Mouse (Mus musculus) CH12F3 (cell line): Measurements from ENCODE around the gene Tmem147.
"Not testable (repeated sequence)": the region's sequence is repeated elsewhere in the genome, so short reads cannot be mapped to it uniquely, and the experiment has no call there.

ENCODE experiments used
- in situ Hi-C: fragments of 300-500 bp; cut with MboI; formaldehyde crosslinking; loops from 2 replicates; pipeline ENCODE4 v1.14.3; 2020; ENCODE audit warnings: low sequenced_read_pairs

Tmem147 gene

DNA sequence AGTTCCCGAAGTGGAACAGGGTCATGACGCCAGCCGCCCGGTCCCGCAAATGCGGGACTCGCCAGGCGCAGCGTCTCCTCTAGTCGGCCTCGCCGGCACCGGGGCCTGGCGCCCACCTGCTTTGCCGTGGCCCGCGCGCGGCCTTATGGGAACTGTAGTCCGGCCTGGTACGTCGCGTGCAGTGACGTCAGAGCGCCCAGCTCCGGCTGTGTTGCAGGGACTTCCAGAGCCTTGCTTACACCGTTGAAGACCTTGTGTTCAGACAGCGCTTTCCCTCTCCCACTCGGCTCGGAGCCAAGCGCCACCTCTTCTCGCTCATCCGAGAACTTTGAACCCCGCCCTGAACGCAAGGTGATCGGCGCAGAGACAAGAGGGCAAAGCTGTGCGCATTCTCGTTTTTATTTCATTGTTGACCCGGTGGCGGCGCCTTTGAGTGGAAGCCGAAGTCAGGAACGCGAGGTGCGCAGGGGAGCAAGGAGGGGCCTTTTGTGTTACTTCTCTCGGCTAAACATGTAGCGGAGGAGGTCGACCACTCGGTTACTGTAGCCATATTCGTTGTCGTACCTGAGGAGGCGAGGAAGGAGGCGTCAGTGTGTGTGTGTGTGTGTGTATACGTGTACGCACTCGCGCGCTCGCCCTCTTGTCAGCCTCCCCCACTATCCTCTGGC lies at the start of gene Tmem147:
Gene Tmem147 (minus strand): TSS at position 145 of the 668 bp plus-strand sequence.
- in situ Hi-C loops = no loop called here

DNA sequence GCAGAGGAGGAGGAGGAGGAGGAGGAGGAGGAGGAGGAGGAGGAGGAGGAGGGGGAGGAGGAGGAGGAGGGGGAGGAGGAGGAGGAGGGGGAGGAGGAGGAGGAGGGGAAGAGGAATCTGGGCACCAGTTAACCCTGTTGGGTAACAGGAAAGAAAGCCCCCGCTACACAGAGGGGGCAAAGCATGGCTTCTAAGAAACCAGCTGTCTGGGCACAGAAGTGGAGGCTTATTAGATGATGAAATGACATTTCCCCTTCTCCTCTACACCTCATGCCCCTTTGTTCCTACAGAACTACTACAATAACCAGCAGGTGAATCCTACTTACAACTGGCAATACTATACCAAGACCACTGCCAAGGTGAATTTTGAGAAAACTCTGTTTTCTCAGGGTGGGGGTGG lies 48.6 kb upstream of the Tmem147 start:
- in situ Hi-C loops = no loop called here

DNA sequence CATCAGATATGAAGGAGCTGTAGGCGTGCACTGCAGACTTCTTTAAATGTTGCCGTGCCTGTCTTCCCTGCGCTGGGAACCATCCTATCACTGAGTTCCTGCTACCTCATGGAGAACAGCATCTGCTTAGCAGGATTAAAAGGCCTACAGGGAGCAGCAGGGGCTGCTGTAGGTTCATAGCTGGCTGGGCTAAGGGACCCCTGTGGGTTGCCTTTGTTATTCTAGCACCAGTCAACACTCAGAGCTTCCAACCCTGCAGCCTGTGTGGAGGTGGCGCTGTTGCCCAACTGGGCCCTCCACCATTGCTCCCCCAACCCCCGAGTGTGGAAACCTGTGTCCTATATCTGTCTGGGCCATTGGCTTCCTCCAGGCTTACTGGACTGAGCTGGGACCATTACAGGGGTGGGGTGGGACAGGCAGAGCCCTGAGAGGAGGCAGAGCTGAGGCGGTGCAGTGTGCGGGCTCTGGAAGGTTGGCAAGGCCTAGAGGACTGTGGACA lies 47.8 kb upstream of the Tmem147 start:
- in situ Hi-C loops = no loop called here

DNA sequence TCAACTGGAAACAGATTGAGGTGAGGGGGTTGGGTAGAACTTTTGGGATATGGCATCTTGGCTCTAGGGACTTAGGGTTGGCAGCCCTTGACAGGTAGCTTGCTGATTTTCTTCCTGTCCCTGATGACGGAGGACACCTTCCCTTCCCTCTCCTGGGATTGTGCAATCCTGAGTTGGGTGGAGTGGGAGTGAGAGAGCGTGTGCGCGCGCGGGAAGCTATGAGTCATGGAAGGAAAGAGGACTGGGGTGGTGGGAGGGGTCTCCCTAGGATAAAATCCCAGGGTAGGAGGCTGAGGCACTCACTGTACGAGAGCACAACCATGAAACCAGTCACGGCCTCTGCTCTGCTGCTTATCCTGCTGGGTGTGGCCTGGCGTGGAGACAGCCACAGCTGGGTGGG lies 46.8 kb upstream of the Tmem147 start:
- in situ Hi-C loops = no loop called here

DNA sequence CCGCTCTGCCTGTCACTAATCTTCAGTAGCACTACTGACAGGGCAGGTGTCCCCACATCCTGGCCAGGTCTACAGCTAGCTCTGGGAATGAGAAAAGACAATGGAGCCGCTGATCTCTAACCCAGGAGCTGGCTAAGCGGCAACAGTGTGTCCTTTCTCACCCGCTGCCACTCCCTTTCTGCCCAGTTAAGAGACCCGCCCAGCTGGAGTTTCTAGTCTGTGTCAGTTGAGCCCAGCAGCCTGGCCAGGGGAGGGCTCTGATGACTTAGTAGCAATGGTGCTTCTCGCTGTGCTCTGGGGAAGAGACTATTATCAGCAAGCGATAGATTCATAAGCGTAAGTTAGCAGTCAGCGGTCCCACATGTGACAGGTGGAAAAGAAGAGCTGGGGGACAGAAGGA lies 39.9 kb upstream of the Tmem147 start:
- in situ Hi-C loops = no loop called here

DNA sequence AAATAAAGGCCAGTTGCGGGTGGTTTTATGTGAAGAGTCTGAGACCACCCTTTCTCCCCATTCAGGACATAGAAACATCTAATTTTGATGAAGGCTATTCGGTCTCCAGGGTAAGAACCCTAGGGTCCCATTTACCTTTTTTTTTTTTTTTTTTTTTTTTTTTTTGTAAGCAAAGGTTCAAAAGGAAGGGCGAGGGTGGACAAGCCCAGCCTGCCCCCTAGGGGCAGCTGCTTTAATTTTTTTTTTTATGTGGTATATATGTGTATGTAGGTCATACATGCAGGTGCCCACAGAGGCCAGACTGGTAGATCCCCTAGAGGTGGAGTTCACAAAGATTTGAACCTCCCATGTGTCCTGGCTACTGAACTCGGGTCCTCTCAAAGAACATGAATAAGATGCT lies 37.1 kb upstream of the Tmem147 start:
- in situ Hi-C loops = no loop called here

DNA sequence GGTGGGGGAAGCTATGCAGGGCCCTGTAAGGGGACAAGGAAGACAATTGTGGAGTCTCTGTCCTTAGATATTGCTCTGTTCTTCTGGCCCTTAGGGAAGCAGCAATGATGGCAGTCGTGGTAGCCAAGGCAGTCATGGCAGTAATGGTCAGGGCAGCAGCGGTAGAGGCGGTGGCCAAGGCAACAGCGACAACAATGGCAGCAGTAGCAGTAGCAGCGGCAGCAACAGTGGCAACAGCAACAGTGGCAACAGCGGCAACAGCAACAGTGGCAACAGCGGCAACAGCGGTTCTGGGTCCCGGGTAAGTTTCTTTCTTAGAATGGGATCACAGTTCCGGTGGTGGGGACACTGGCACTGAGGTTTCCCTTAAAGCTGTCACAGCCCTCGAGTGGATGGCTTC lies 35.8 kb upstream of the Tmem147 start:
- in situ Hi-C loops = no loop called here

DNA sequence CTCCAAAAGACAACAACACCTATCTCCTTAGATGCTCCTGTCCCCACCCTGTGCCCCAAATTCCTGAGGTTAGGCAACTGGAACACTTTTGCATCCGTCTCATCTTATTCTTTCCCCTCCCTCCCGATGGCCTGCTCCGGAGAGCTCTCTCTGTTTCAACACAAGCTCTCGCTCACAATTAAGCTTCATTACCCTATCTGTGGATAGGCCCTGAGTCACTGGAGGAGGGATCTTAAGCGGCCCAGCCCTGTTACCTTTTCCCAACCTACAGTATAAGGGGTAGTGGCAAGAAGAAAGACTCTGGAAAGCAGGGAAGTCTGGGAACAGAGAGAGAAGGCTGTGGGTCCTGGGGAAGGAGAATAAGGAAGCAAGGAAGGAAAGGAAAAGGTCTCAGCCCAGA lies 34.1 kb upstream of the Tmem147 start, which contains the start of gene Dmkn:
Gene Dmkn (plus strand): TSS at position 301 of the 400 bp plus-strand sequence.
- in situ Hi-C loops = no loop called here

DNA sequence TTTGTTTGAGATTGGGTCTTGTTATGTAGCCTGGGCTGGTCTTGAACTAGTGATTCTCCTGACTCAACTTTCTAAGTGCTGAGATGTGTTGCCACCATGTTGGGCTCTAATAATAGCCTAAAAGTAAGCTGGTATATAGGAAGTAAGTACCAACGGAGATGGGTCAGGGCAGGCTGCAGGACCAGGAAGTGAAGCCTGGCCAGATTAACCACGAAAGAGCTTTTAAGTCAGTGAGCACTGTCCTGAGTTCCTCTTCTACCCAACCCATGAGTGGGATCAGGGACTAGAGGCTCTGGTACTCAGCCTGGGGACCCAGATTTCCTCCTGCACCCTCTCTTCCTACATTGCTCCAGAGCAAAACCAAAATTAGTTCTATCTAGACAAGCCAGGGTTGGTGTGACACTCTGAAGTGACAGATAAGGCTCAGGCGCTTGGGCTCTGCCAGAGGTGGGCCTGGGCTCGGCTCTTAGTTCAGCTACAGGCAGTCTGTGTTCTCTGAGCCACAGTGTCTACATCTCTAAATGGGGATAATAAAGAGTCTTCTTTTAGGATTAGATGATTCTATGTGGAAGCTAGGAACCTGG lies 32.5 kb upstream of the Tmem147 start:
- in situ Hi-C loops = no loop called here

DNA sequence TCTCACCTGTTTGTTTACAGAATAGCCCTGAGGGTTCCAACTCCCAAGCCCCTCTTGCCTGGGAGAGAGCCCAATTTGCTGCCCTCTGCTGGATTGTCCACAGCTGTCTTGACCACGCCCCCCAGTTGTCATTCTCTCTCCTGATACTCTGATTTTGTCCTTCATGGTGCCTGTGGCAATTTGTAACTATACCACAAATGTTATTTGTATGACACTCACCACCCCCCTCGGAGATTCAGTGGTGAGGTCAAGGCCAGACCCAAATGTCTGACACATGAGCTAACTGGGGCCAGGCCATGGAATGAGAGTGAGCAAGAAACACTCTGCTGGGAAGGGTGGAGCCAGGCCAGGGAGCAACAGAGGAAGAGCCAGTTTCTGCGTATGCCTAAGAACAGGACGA lies 29.5 kb upstream of the Tmem147 start:
- in situ Hi-C loops = no loop called here

DNA sequence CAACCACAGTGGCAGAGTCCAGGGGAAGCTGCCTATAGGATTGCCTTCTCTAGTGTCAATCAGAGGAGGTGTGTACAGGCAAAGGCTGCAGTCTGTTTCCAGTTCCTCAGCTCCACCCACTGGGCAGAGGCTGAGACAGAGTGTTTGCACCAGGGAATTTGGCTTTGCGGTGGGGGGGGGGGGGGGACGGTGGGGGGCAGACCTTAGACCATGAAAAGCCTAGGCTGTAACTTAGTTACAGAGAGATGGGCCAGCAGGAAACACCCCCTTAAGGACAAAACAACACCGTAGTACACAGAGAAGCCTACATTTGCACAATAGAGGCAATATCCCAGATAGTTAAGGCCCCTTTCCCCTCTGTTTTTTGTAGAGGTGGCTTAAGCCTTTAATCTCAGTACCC lies 27.7 kb upstream of the Tmem147 start:
- in situ Hi-C loops = no loop called here

DNA sequence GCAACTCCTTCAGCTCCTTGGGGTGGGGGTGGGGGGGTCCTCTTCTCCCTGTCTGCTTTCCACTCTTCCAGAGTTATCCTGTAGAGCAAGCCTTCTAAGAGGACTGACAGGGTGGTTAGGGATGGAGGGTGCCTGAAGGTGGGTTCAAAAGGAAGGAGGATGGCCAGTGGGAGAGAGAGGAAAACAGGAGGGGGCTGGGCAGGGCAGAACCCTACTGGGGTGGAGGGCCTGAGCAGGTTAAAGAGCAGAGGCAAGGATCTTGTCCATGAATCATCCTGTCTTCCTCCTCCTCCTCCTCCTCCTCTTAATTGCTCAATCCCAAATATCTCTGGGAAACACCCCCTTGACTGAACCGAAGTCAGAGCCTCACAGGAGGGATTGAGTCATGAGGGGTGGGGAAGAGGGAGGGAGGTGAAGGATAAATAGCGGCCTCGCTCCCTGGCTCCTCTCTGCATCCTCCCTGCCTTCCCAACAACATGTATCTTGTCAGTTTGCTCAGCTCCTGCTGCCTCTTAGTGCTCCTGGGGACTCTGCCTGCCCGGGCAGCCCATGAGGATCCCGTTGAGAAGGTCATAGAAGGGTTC lies 21.8 kb upstream of the Tmem147 start, which contains the start of gene Sbsn:
Gene Sbsn (plus strand): TSS at position 386 of the 584 bp plus-strand sequence.
- in situ Hi-C loops = no loop called here

DNA sequence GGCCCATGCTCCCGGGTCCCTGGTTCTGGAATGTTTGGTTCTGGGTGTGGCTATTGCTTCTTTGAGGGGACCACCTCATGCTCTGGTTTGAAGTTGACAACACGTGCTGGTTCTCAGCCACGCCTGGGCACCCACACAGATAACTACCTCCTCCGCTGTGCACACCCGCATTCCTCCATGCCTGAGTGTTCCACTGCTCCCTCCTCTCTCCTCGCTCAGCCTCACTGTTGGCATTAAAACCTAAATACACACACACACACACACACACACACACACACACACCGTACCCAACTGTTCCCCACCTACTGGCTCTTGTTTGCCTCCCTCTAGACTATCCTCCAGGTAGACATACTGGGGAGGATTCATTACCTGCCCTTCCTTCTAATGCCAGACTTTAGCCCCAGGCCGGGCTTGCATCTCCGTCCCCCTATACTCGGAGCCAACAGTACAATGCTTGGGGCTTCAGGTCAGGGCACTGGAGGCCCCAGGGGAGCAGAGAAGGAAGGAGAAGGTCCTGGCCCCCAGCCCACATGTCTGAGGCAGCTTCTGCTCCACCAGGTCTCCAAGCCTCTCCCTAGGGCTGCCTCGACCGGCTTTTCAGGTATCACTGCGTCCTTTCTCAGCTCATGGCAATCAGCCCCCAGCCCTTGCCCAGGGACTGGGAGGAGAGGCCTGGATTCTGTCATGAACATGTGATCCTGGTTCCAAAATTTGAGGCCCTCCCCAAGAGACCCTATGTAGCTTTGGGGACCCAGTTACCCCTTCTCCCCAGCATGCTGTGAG lies 20.7 kb upstream of the Tmem147 start:
- in situ Hi-C loops = no loop called here

DNA sequence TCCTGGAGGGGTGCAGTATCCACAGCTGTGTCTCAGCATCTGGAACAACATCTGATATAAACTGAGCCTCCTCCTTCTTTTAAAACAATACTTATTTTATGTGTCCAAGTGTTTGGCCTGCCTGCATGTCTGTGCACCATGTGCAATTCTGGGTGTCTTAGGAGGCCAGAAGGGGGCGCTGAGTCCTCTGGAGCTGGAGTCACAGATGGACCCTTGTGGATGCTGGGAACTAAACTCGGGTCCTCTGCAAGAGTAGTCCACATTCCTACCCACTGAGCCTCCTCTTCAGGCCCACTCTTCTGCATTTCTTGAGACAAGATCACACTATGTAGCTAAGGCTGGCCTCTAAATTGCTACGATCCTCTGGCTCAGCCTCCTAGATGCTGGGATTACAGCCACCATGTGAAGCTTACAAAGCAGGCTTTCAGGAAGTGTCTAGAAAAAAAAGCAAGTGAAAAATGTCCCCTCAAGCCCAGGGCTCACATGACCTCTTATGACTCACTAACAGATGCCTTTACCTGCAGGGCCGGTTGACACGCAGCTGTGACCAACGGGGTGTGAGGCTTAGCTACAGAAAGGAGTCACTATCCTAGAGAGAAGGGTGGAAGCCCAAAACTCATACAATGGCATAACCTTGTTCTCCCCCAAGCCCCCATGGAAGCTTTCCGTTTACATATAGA lies 18.3 kb upstream of the Tmem147 start:
- in situ Hi-C loops = no loop called here

DNA sequence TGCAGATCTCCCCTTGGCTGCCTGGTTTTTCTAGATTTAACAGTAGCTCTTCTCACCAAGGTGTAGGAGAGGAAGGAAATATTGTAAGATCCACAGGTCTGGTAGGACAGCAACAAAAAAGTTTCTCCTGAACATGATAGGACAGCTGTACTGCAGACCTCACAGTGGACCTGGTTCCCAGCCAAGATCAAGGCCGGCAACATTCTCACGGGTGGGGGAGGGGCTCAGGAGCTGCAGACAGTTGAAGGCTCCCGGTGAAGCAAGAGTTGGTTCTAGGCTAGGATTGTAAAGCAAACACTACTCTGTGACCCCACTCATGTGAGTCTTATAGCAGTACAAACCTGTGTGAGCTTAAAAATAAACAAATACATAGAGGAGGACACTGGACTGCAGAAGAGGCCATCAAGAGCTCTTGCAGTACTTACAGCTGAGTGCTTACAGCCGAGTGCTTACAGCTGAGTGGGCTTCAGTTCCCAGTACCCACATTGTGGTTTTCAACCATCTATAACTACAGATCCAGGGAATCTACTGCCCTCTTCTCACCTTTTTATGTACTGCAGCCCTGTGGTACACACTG lies 14.8 kb upstream of the Tmem147 start:
- in situ Hi-C loops = no loop called here

DNA sequence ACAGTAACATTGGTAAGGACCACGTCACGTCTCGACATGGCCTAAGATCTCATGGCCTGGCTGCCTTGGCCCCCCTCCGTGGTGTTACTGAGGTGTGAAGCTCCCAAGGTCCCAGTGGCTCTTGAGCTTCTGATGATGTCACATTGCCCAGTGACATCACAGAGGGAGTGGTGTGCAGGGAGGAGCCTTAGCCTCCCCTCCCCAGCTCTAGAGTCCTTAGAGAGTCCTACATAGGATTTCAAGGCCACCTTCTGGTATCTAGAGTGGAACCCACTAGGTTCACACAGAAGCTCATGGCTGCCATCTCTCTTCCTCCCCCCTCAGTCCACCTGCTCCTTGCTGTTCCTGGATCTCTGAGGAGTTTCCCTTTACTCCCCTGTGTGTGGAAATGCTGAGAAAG lies 14.3 kb upstream of the Tmem147 start, which contains the start of gene Gapdhs:
Gene Gapdhs (minus strand): TSS at position 65 of the 400 bp plus-strand sequence.
- in situ Hi-C loops = not testable (repeated sequence)

DNA sequence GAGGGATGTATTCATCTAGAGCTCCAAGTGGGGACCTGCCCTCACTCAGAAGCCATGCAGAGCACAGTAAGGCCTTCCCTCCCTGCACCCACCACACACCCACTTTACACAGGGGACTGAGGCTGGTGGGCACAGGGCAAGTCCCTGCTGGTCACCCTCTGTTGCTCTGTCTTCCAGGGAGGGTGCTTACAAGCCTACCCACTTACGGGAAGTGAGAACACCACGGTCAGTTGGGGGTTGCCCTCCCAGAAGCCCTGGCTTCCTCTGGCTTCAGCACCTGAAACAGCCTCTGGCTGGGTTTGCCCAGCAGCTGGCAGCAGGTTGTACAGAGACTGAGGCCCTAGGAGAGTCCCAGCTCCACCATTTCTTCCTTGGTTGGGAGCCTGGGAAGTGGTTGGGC lies 13.2 kb upstream of the Tmem147 start:
- in situ Hi-C loops = not testable (repeated sequence)

DNA sequence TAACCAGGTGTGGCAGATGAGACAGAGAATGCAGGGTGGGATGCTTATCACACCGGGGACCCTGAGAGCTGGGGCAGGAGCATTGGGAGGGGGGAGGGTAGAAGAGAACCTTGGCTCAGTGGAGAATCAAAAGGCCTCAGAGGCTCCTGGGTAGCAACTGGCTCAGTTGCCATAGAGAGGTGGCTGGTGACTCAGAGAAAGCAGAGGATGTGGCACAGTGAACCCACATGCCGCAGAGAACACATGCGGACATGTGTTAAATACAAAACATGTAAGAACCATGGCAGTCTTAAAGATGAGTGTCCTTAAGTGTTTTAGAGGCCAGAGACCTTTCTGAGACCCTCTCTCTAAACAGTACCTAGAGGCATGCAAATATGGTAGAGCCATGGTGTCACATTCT lies 6.9 kb upstream of the Tmem147 start:
- in situ Hi-C loops = no loop called here

DNA sequence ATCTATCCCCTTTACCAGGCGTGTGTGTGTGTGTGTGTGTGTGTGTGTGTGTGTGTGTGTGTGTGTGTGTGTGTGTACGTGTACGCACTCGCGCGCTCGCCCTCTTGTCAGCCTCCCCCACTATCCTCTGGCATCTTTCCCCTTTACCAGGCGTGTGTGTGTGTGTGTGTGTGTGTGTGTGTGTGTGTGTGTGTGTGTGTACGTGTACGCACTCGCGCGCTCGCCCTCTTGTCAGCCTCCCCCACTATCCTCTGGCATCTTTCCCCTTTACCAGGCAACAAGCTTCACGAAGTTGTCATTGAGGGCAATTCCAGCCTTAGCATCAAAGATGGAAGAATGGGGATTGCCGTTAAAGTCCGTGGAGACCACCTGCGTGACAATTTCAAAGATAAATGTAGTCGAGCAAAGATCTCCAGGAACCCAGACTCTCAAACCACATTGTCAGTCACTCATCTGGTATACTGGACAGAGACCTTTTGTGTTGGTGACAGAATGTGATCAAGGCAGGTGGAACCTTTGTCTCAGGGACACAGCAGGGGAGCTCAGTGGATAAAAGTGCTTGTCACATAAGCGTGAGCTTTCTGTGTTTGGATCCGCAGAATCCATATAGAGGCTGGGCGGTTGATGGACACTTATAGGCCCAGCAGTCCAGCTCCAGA lies 853 bp upstream of the Tmem147 start:
- in situ Hi-C loops = not testable (repeated sequence)
